Mouse (Mus musculus) kidney, postnatal 4 days (tissue): ENCODE data around the gene Obox2.
"Not testable (repeated sequence)": the region's sequence is repeated elsewhere in the genome, so short reads cannot be mapped to it uniquely, and the experiment has no call there.

ENCODE experiments used
- DNase-seq, 2 experiments: peaks; one replicate each; pipeline ENCODE4 v3.0.0; 2021; ENCODE audit warnings: mixed read lengths in 2 of 2

Obox2 gene

GRCm38 (mm10) chr7:15388421-15388998 lies at the start of gene Obox2, which contains the start of gene Obox1:
Obox2 (plus strand) TSS chr7:15388721.
Obox1 (plus strand) TSS chr7:15388948.
- DNase-seq, result not testable (repeated sequence)

GRCm38 (mm10) chr7:15399147-15399874 lies 10.8 kb downstream of the Obox2 start:
- not testable (repeated sequence) for DNase-seq

GRCm38 (mm10) chr7:15406816-15407215 lies 18.3 kb downstream of the Obox2 start:
- DNase-seq, result not testable (repeated sequence)

- not testable (repeated sequence) for DNase-seq
Measured at GRCm38 (mm10) chr7:15418046-15418445, 29.5 kb downstream of the Obox2 start.

GRCm38 (mm10) chr7:15425537-15425936 lies 37.0 kb downstream of the Obox2 start:
- DNase-seq, result not testable (repeated sequence)
